Mouse (Mus musculus) embryo, embryonic 10 days (tissue): ENCODE measurements around the gene Vmn1r200.
A peak's percentile ranks its signal among the peaks of the same experiment; 100 is the strongest.
"Not testable (repeated sequence)": the region's sequence is repeated elsewhere in the genome, so short reads cannot be mapped to it uniquely, and the experiment has no call there.

Experiments used
- DNase-seq: peaks from one replicate; pipeline ENCODE4 v3.0.0-alpha.2; 2015; ENCODE audit warnings: low spot score

Gene Vmn1r200

GRCm38 (mm10) chr13:22390073-22390472 is at the start of gene Vmn1r200:
Gene Vmn1r200 (plus strand): TSS chr13:22390373.
- peak; percentile 49 for DNase-seq

GRCm38 (mm10) chr13:22350064-22350463 is 40.1 kb upstream of the Vmn1r200 start, which contains the start of gene Vmn1r198:
Gene Vmn1r198 (plus strand): TSS chr13:22350364.
- no peak for DNase-seq

GRCm38 (mm10) chr13:22350813-22351212 is 39.4 kb upstream of the Vmn1r200 start:
- DNase-seq: no peak

GRCm38 (mm10) chr13:22379518-22379917 is 10.7 kb upstream of the Vmn1r200 start, which contains the start of gene Vmn1r199:
Gene Vmn1r199 (plus strand): TSS chr13:22379818.
- DNase-seq: no peak

GRCm38 (mm10) chr13:22381128-22381527 is 9.0 kb upstream of the Vmn1r200 start:
- DNase-seq: not testable (repeated sequence)

- DNase-seq: no peak
Measured at GRCm38 (mm10) chr13:22383401-22383800, 6.8 kb upstream of the Vmn1r200 start.

- no peak for DNase-seq
Measured at GRCm38 (mm10) chr13:22387050-22387449, 3.1 kb upstream of the Vmn1r200 start.

- DNase-seq: no peak
Measured at GRCm38 (mm10) chr13:22402978-22403377, 12.8 kb downstream of the Vmn1r200 start.
